Mouse (Mus musculus): ENCODE measurements around the gene Meis3.

- no peak for TF ChIP-seq POLR2A (IDR thresholded peaks at IDR 0.05; ENCODE audit: low read depth, low read length)
- TF ChIP-seq CTCF (conservative IDR thresholded peaks at IDR 0.05; ENCODE audit: insufficient read depth, insufficient read length, low read depth, low read length): no peak
These were observed 26.2 kb downstream of the Meis3 start for GRCm38 (mm10) chr7:16201136-16201535.

Data from kidney, adult 2 months (tissue).